Mouse (Mus musculus) MEL (cell line): Measurements from ENCODE around the gene Psmb5. TPM values are rescaled to one million over a fixed set of nuclear protein-coding genes. Genes with fewer than 3 reads are reported as not detected.

ENCODE experiments used
- DNase-seq: peaks from one replicate; pipeline ENCODE4 v3.0.0; 2011; ENCODE audit warnings: low read depth, low spot score
- H3K27ac ChIP-seq: 2 replicates; pipeline ENCODE4 v1.5.1; 2012; ENCODE audit warnings: low read depth, mild to moderate bottlenecking, control low read depth, low read length, moderate library complexity; ENCODE audit not compliant: control insufficient read depth
- H3K27me3 ChIP-seq, 2 experiments: fragments of 150-350 bp in 1 of 2; sonication (generic) in 1 of 2; 2 replicates each; pipeline ENCODE4 v1.6.1; 2012; ENCODE audit warnings: low read length in 2 of 2, mild to moderate bottlenecking in 2 of 2, improper control_type of control experiment in 1 of 2, moderate library complexity in 1 of 2; ENCODE audit not compliant: insufficient read depth in 2 of 2, control insufficient read depth in 1 of 2
- H3K36me3 ChIP-seq, 2 experiments: 2 replicates each; pipeline ENCODE4 v1.6.1; 2012 to 2014; ENCODE audit warnings: low read length in 2 of 2, improper control_type of control experiment in 1 of 2, inconsistent platforms in 1 of 2, mild to moderate bottlenecking in 1 of 2; ENCODE audit not compliant: insufficient read depth in 2 of 2, control insufficient read depth in 1 of 2
- H3K4me1 ChIP-seq, 2 experiments: fragments of 150-350 bp in 1 of 2; sonication (generic) in 1 of 2; 2 replicates each; pipeline ENCODE4 v1.6.1; 2012; ENCODE audit warnings: low read length in 2 of 2, improper control_type of control experiment in 1 of 2, mild to moderate bottlenecking in 1 of 2; ENCODE audit not compliant: insufficient read depth in 2 of 2, control insufficient read depth in 1 of 2
- H3K4me3 ChIP-seq, 2 experiments: fragments of 150-350 bp in 1 of 2; sonication (generic) in 1 of 2; 2 replicates each; pipeline ENCODE4 v1.5.1; 2012; ENCODE audit warnings: low read depth in 2 of 2, low read length in 2 of 2, mild to moderate bottlenecking in 2 of 2, moderate library complexity in 2 of 2, control low read depth in 1 of 2, improper control_type of control experiment in 1 of 2; ENCODE audit not compliant: control insufficient read depth in 1 of 2, insufficient read depth in 1 of 2
- H3K79me2 ChIP-seq: 2 replicates; pipeline ENCODE4 v1.6.1; 2012; ENCODE audit warnings: mild to moderate bottlenecking, low read length, moderate library complexity; ENCODE audit not compliant: control insufficient read depth, poor library complexity, insufficient read depth
- H3K9ac ChIP-seq: 2 replicates; pipeline ENCODE4 v1.6.1; 2012; ENCODE audit warnings: low read depth, mild to moderate bottlenecking, control low read depth, low read length, moderate library complexity; ENCODE audit not compliant: control insufficient read depth, poor library complexity, severe bottlenecking
- H3K9me3 ChIP-seq: fragments of 150-350 bp; sonication (generic); replicated peaks from 2 replicates; pipeline ENCODE4 v1.6.1; 2012; ENCODE audit warnings: mild to moderate bottlenecking, low read length, improper control_type of control experiment, moderate library complexity; ENCODE audit not compliant: insufficient read depth
- CTCF ChIP-seq, 3 experiments: IDR thresholded peaks in 2 of 3; conservative IDR thresholded peaks in 1 of 3; 2 replicates each; pipeline ENCODE4 v1.5.1; 2011 to 2012; ENCODE audit warnings: low read length in 3 of 3, low read depth in 2 of 3, mild to moderate bottlenecking in 2 of 3, improper control_type of control experiment in 1 of 3, inconsistent platforms in 1 of 3, mixed read lengths in 1 of 3, moderate library complexity in 1 of 3; ENCODE audit not compliant: control insufficient read depth in 1 of 3, insufficient read depth in 1 of 3, poor library complexity in 1 of 3, severe bottlenecking in 1 of 3
- E2F4 ChIP-seq: IDR thresholded peaks from 2 replicates; pipeline ENCODE4 v1.6.1; 2011; ENCODE audit warnings: low read depth, low read length, improper control_type of control experiment, borderline replicate concordance
- EP300 ChIP-seq, 2 experiments: IDR thresholded peaks; 2 replicates each; pipeline ENCODE4 v1.6.1; 2011; ENCODE audit warnings: improper control_type of control experiment in 2 of 2, low read length in 2 of 2, low read depth in 1 of 2, mild to moderate bottlenecking in 1 of 2
- GATA1 ChIP-seq: IDR thresholded peaks from 2 replicates; pipeline ENCODE4 v1.6.1; 2011; ENCODE audit warnings: low read depth, low read length, improper control_type of control experiment
- HCFC1 ChIP-seq: IDR thresholded peaks from 2 replicates; pipeline ENCODE4 v1.6.1; 2012; ENCODE audit warnings: low read depth, mild to moderate bottlenecking, inconsistent platforms, low read length, improper control_type of control experiment, moderate library complexity
- JUND ChIP-seq: IDR thresholded peaks from 2 replicates; pipeline ENCODE4 v1.6.1; 2011; ENCODE audit warnings: low read depth, mild to moderate bottlenecking, improper control_type of control experiment, low read length
- MAFK ChIP-seq: IDR thresholded peaks from 2 replicates; pipeline ENCODE4 v1.6.1; 2011; ENCODE audit warnings: low read depth, mild to moderate bottlenecking, low read length, improper control_type of control experiment, borderline replicate concordance
- MAZ ChIP-seq: IDR thresholded peaks from 2 replicates; pipeline ENCODE4 v1.6.1; 2012; ENCODE audit warnings: low read depth, mild to moderate bottlenecking, inconsistent platforms, low read length, improper control_type of control experiment
- MXI1 ChIP-seq: IDR thresholded peaks from 2 replicates; pipeline ENCODE4 v1.6.1; 2011; ENCODE audit warnings: mild to moderate bottlenecking, low read depth, low read length, improper control_type of control experiment
- NELFE ChIP-seq: IDR thresholded peaks from 2 replicates; pipeline ENCODE4 v1.6.1; 2011; ENCODE audit warnings: low read depth, low read length, improper control_type of control experiment
- NRF1 ChIP-seq: IDR thresholded peaks from 2 replicates; pipeline ENCODE4 v1.6.1; 2014; ENCODE audit warnings: low read depth, mild to moderate bottlenecking, inconsistent platforms, low read length, improper control_type of control experiment, moderate library complexity; ENCODE audit not compliant: poor library complexity, insufficient read depth, severe bottlenecking
- POLR2AphosphoS2 ChIP-seq: IDR thresholded peaks from 2 replicates; pipeline ENCODE4 v1.6.1; 2011; ENCODE audit warnings: low read length, improper control_type of control experiment
- POLR2AphosphoS5 ChIP-seq: IDR thresholded peaks from 2 replicates; pipeline ENCODE4 v1.6.1; 2012; ENCODE audit warnings: low read depth, borderline replicate concordance, mild to moderate bottlenecking, inconsistent platforms, low read length, moderate library complexity, mixed read lengths
- RAD21 ChIP-seq: IDR thresholded peaks from 2 replicates; pipeline ENCODE4 v1.6.1; 2011; ENCODE audit warnings: mild to moderate bottlenecking, low read depth, low read length, improper control_type of control experiment
- RCOR1 ChIP-seq: IDR thresholded peaks from 2 replicates; pipeline ENCODE4 v1.6.1; 2012; ENCODE audit warnings: low read depth, mild to moderate bottlenecking, inconsistent platforms, low read length, improper control_type of control experiment
- SMC3 ChIP-seq: IDR thresholded peaks from 2 replicates; pipeline ENCODE4 v1.6.1; 2011; ENCODE audit warnings: low read depth, low read length, improper control_type of control experiment
- TCF12 ChIP-seq: IDR thresholded peaks from 2 replicates; pipeline ENCODE4 v1.6.1; 2014; ENCODE audit warnings: low read depth, mild to moderate bottlenecking, inconsistent platforms, low read length, improper control_type of control experiment, moderate library complexity
- UBTF ChIP-seq: IDR thresholded peaks from 2 replicates; pipeline ENCODE4 v1.6.1; 2012; ENCODE audit warnings: low read depth, mild to moderate bottlenecking, inconsistent platforms, low read length, improper control_type of control experiment, moderate library complexity, borderline replicate concordance; ENCODE audit not compliant: insufficient read depth
- USF1 ChIP-seq: IDR thresholded peaks from 2 replicates; pipeline ENCODE4 v1.6.1; 2014; ENCODE audit warnings: low read depth, mild to moderate bottlenecking, inconsistent platforms, low read length, improper control_type of control experiment, moderate library complexity
- ZC3H11A ChIP-seq: IDR thresholded peaks from 2 replicates; pipeline ENCODE4 v1.6.1; 2012; ENCODE audit warnings: low read depth, mild to moderate bottlenecking, inconsistent platforms, low read length, improper control_type of control experiment
- ZMIZ1 ChIP-seq: IDR thresholded peaks from 2 replicates; pipeline ENCODE4 v1.6.1; 2012; ENCODE audit warnings: low read depth, mild to moderate bottlenecking, inconsistent platforms, low read length, improper control_type of control experiment, moderate library complexity
- polyA plus RNA-seq, 2 experiments: library from polyadenylated mRNA; stranded (reverse) in 1 of 2; unstranded in 1 of 2; fragments of >175 nt in 1 of 2; fragments of >200 nt in 1 of 2; gene quantifications; 2 replicates each; pipeline versions ENCODE4 v1.2.1 to v1.2.4; 2012; ENCODE audit warnings: low replicate concordance in 2 of 2, low read depth in 1 of 2; ENCODE audit not compliant: insufficient read length in 2 of 2, insufficient read depth in 1 of 2, missing spikeins in 1 of 2
- total RNA-seq: library from RNA; depleted of rRNA; stranded (reverse); fragments of 300-350 nt; gene quantifications from 2 replicates; pipeline ENCODE4 v1.2.3, GENCODE M21; 2012

The Psmb5 gene
- total and polyA plus RNA-seq, 3 experiments = 305 to 546 (median 318) TPM

DNA sequence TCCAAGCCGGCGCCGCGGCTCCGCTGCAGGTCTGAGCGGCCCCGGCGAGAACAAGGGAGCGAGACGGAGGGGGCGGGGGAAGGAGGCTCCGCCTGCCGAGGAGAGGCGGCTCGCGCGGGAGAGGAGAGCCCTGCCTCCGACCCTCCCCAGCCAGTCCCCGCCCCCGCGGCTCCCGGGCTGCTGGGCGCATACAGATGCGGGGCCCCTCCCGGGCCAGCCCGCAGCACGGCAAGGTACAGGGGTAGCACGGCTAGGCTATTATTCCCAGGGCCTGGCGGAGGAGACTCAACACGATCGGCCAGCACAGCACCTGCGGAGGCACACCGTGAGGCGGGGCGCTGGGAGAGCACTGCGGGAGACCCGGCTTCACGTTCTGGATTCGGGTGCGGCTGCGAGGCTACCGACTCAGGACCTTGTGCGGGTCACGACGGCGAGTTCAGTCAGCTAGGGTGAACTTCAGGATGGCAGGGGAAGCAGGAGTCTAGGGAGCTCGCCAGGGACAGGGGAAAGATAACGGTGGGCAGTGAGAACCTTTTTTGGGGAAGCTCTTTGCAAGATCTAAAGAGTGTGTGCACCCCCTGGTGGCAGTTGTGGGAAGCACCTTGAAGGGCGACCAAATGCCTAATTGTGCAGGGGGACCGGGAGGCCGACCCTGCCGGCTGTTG, 23.6 kb upstream of the Psmb5 start, which contains the start of gene Cdh24:
Gene Cdh24, minus strand, starts transcription at position 60 of the 665 bp plus-strand sequence.
- peak within 1 kb of the TSS; percentile 66 to 92 for H3K4me3 ChIP-seq
- TF ChIP-seq POLR2AphosphoS2 (peak; percentile 91; the same call in 1 of the 2 replicates), JUND (no peak; the same call in 1 of the 2 replicates), NELFE (peak; percentile 6; the same call in 1 of the 2 replicates), POLR2AphosphoS5 (no peak), EP300 (IDR thresholded peaks at IDR 0.05; ENCODE audit: low read depth in 1 of 2, low read length in 2 of 2) (no peak), MAFK (no peak), MAZ (peak; percentile 44; the same call in 1 of the 2 replicates), ZC3H11A (peak; percentile 67), UBTF (0 out of 2 replicates have a peak, but pooled peaks have one; percentile 17), SMC3 (peak; percentile 91), CTCF (IDR thresholded peaks at IDR 0.05 in 2 of 3, conservative IDR thresholded peaks at IDR 0.05 in 1 of 3; ENCODE audit: control insufficient read depth in 1 of 3, insufficient read depth in 1 of 3, low read depth in 2 of 3, low read length in 3 of 3, poor library complexity in 1 of 3, severe bottlenecking in 1 of 3) (peak; percentile 80 to 88 (median 84)), NRF1 (0 out of 2 replicates have a peak, but pooled peaks have one; percentile 7), MXI1 (peak; percentile 68), RAD21 (peak; percentile 78), USF1 (no peak), ZMIZ1 (peak; percentile 4; the same call in 1 of the 2 replicates), GATA1 (peak; percentile 58), TCF12 (peak; percentile 43; the same call in 1 of the 2 replicates), E2F4 (no peak), RCOR1 (no peak), HCFC1 (peak; percentile 33; the same call in 1 of the 2 replicates)
- peak within 1 kb of the TSS; percentile 77 for H3K9ac ChIP-seq
- no peaks in the 10 kb centered on the region for H3K9me3 ChIP-seq
- peak within 1 kb of the TSS; percentile 63 for H3K27ac ChIP-seq
- peak; percentile 90 for DNase-seq
- H3K36me3 ChIP-seq = no peaks in the 10 kb centered on the region; a peak in 2 of 4 replicates
- peaks cover 4% of the 10 kb centered on the region in 2 experiments; a peak in 2 of 4 replicates for H3K4me1 ChIP-seq
- no peaks in the 10 kb centered on the region; the same call in 1 of the 2 replicates for H3K79me2 ChIP-seq
- H3K27me3 ChIP-seq = no peaks in the 10 kb centered on the region
